Mouse (Mus musculus) CH12.LX (cell line): ENCODE measurements around the gene Cers5.

Source experiments
- CTCF ChIP-seq, 2 experiments: IDR thresholded peaks in 1 of 2; conservative IDR thresholded peaks in 1 of 2; 2 replicates each; pipeline ENCODE4 v1.5.1; 2011 to 2012; ENCODE audit warnings: low read depth in 2 of 2, low read length in 2 of 2, improper control_type of control experiment in 1 of 2, inconsistent platforms in 1 of 2, mild to moderate bottlenecking in 1 of 2, moderate library complexity in 1 of 2
- SIN3A ChIP-seq: IDR thresholded peaks from 2 replicates; pipeline ENCODE4 v1.6.1; 2012; ENCODE audit warnings: low read length, improper control_type of control experiment, inconsistent platforms

DNA sequence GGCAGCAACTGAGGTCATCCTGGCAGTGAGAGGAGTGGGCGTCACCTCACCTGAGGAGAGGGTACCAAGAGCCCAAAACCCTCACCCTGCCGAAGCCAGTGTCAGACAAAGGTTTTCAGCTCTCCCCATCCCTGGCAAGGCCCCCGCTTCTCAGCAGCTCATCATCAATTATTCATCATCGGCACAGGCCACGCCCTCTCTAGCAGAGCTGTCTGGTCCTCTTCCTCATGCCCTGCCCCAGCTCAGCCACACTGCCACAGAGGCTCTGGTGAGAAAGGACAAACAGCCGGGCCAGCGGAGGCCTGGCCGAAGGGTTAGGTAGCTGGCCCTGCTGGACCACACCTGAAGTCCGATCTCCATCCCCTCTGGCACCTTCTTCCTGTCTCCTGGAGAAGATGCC is 80.7 kb downstream of the Cers5 start:
- no peak for TF ChIP-seq CTCF (conservative IDR thresholded peaks at IDR 0.05 in 1 of 2, IDR thresholded peaks at IDR 0.05 in 1 of 2; ENCODE audit: low read depth in 2 of 2, low read length in 2 of 2)
- no peak for TF ChIP-seq SIN3A
